Mouse (Mus musculus): ENCODE measurements around the gene Ddx51. TPM values are rescaled to one million over a fixed set of nuclear protein-coding genes. Genes with fewer than 3 reads are reported as not detected.

The Ddx51 gene
- polyA plus RNA-seq, 1 experiment = not detected

DNA sequence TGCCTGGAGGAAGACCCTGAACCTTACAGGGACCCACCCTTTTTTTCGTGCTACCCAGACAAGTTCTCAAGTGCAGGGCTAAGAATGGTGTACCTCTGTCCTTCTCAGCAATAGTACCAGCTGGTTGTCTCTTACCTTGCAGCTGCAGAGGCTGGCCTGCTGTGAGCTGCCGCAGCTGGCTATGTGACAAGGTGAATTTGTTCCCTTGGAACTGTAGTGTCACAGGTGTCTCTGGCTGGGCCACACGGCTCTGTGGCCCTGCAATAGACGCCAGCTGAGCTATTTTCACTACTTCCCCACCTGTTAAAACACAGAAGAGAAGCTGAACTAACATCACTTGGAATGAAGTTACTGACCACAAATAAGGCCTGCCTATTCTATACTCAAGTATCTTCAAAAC is 45.4 kb downstream of the Ddx51 start:
- no peak for TF ChIP-seq CTCF (IDR thresholded peaks at IDR 0.05; ENCODE audit: insufficient read depth, low read depth, low read length)
- TF ChIP-seq POLR2A (IDR thresholded peaks at IDR 0.05; ENCODE audit: insufficient read depth, low read depth, low read length) = no peak
- WGBS = 84% methylated on average over 4 of the region's 4 CpGs
- no peak overlapping the region for H3K4me3 ChIP-seq (ENCODE audit: insufficient read depth, low read depth, low read length)
- no peak overlapping the region for H3K27ac ChIP-seq (ENCODE audit: insufficient read depth, low read depth, low read length)
- 0 out of 2 replicates have a peak, but pooled peaks cover 3% of the 10 kb centered on the region for H3K4me1 ChIP-seq (ENCODE audit: control insufficient read depth, insufficient read depth, low read length)

DNA sequence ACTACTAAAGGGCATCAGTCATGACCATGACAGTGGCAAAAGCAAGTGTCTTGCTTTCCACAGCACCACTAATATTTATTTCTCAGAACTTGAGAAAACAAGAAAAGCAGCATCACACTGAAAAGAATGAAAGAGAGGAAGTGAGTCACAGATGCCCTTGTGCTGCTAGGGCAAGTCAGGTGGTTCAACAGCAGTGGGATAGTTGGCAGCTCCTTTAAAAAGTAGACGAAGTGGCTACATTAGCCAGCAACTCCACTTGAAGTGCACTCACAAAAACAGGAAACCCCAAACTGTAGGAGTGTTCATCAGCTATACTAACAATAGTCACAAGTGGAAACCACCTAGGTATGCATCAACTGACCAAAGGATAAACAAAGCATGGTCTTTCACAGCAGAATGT is 50.8 kb downstream of the Ddx51 start:
- Histone ChIP-seq H3K27ac (ENCODE audit: insufficient read depth, low read depth, low read length) (no peak overlapping the region), H3K4me1 (ENCODE audit: control insufficient read depth, insufficient read depth, low read length) (0 out of 2 replicates have a peak, but pooled peaks cover 3% of the 10 kb centered on the region), H3K4me3 (ENCODE audit: insufficient read depth, low read depth, low read length) (no peak overlapping the region)
- WGBS = 67% methylated on average over 1 of the region's 1 CpGs
- TF ChIP-seq CTCF (IDR thresholded peaks at IDR 0.05; ENCODE audit: insufficient read depth, low read depth, low read length) (no peak), POLR2A (IDR thresholded peaks at IDR 0.05; ENCODE audit: insufficient read depth, low read depth, low read length) (no peak)

DNA sequence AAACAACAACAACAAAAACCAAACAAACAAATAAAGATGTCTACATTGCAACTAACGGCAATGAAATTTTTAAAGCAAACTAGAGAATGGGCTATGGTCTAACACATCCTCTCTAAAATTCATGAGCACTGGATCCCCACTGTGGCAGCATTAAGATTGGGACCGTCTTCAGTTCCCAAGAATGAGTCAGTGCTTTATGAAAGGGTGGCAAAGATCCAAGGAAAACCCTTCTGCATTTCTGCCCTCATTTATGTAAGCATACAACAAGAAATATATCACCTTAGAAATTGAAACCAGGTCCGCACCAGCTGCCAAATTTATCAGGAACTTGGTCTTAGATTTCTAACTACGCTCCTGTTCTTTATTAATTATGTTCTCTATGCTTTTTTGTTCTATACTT is 56.0 kb downstream of the Ddx51 start:
- no peak overlapping the region for H3K27ac ChIP-seq (ENCODE audit: insufficient read depth, low read depth, low read length)
- WGBS = 56% methylated on average over 4 of the region's 4 CpGs
- TF ChIP-seq POLR2A (IDR thresholded peaks at IDR 0.05; ENCODE audit: insufficient read depth, low read depth, low read length) = no peak
- no peak for TF ChIP-seq CTCF (IDR thresholded peaks at IDR 0.05; ENCODE audit: insufficient read depth, low read depth, low read length)
- no peaks in the 10 kb centered on the region for H3K4me1 ChIP-seq (ENCODE audit: control insufficient read depth, insufficient read depth, low read length)
- no peak overlapping the region for H3K4me3 ChIP-seq (ENCODE audit: insufficient read depth, low read depth, low read length)

Other genes with a start within 250 kb of the Ddx51 start
- not detected in 2 replicates for gene Fbrsl1, start 204.9 kb upstream of the Ddx51 start, polyA plus RNA-seq (2012; ENCODE audit: insufficient read depth, insufficient read length, low replicate concordance, missing spikeins)
- gene Galnt9, start 109.1 kb upstream of the Ddx51 start, polyA plus RNA-seq (2012; ENCODE audit: insufficient read depth, insufficient read length, low replicate concordance, missing spikeins) = not detected in 2 replicates
- not detected in 2 replicates for gene Noc4l, start within 50 bp of the Ddx51 start, polyA plus RNA-seq (2012; ENCODE audit: insufficient read depth, insufficient read length, low replicate concordance, missing spikeins)
- gene Ep400, start 117.3 kb downstream of the Ddx51 start, polyA plus RNA-seq (2012; ENCODE audit: insufficient read depth, insufficient read length, low replicate concordance, missing spikeins) = not detected in 2 replicates
- not detected in 2 replicates for gene Pus1, start 127.2 kb downstream of the Ddx51 start, polyA plus RNA-seq (2012; ENCODE audit: insufficient read depth, insufficient read length, low replicate concordance, missing spikeins)
- gene Ulk1, start 156.6 kb downstream of the Ddx51 start, polyA plus RNA-seq (2012; ENCODE audit: insufficient read depth, insufficient read length, low replicate concordance, missing spikeins) = not detected in 2 replicates
- not detected in 2 replicates for gene Hscb, start 186.3 kb downstream of the Ddx51 start, polyA plus RNA-seq (2012; ENCODE audit: insufficient read depth, insufficient read length, low replicate concordance, missing spikeins)
- not detected in 2 replicates for gene Chek2, start 186.5 kb downstream of the Ddx51 start, polyA plus RNA-seq (2012; ENCODE audit: insufficient read depth, insufficient read length, low replicate concordance, missing spikeins)
- not detected in 2 replicates for gene Ttc28, start 226.4 kb downstream of the Ddx51 start, polyA plus RNA-seq (2012; ENCODE audit: insufficient read depth, insufficient read length, low replicate concordance, missing spikeins)

Data from olfactory bulb, adult 2 months (tissue).